Mouse (Mus musculus) spleen, adult 2 months (tissue): Measurements from ENCODE around the gene 4931428F04Rik. TPM values are rescaled to one million over a fixed set of nuclear protein-coding genes. Genes with fewer than 3 reads are reported as not detected.

Experiments
- DNase-seq, 2 experiments: peaks; one replicate each; pipeline versions ENCODE4 v3.0.0 to v3.0.0-alpha.2; 2012 to 2021; ENCODE audit warnings: low spot score in 2 of 2, low read depth in 1 of 2
- H3K27ac ChIP-seq: fragments of 200-500 bp; 2 replicates; pipeline ENCODE4 v1.5.1; 2012; ENCODE audit warnings: low read length, inconsistent platforms; ENCODE audit not compliant: insufficient read depth
- H3K27me3 ChIP-seq: fragments of 200-500 bp; 2 replicates; pipeline ENCODE4 v1.6.1; 2012; ENCODE audit warnings: mild to moderate bottlenecking, moderate library complexity, low read length, inconsistent platforms; ENCODE audit not compliant: control insufficient read depth, insufficient read depth
- H3K36me3 ChIP-seq: fragments of 200-500 bp; 2 replicates; pipeline ENCODE4 v1.6.1; 2012; ENCODE audit warnings: mild to moderate bottlenecking, low read length, inconsistent platforms; ENCODE audit not compliant: control insufficient read depth, insufficient read depth
- H3K4me1 ChIP-seq: fragments of 200-500 bp; 2 replicates; pipeline ENCODE4 v1.6.1; 2011; ENCODE audit warnings: inconsistent platforms; ENCODE audit not compliant: control insufficient read depth, insufficient read depth, insufficient read length
- H3K4me3 ChIP-seq: fragments of 200-500 bp; 2 replicates; pipeline ENCODE4 v1.5.1; 2011; ENCODE audit warnings: mild to moderate bottlenecking, inconsistent platforms; ENCODE audit not compliant: insufficient read depth, insufficient read length; ENCODE audit errors: extremely low read depth
- CTCF ChIP-seq: fragments of 200-500 bp; IDR thresholded peaks from 2 replicates; pipeline ENCODE4 v1.5.1; 2011; ENCODE audit warnings: mild to moderate bottlenecking, inconsistent platforms; ENCODE audit not compliant: insufficient read depth, insufficient read length, insufficient replicate concordance; ENCODE audit errors: extremely low read depth
- POLR2A ChIP-seq: fragments of 200-500 bp; IDR thresholded peaks from 2 replicates; pipeline ENCODE4 v1.6.1; 2011; ENCODE audit warnings: low read depth, low read length, inconsistent platforms
- WGBS: fragments of 180-500 bp; shearing (Covaris S2); methylation state at CpG from one replicate; pipeline ENCODE4 v1.1.7; 2018; 5-methylcytosine and 5-hydroxymethylcytosine counted together
- polyA plus RNA-seq: library from polyadenylated mRNA; depleted of rRNA; stranded (reverse); fragments of >200 nt; gene quantifications from 2 replicates; pipeline ENCODE4 v1.2.3, GENCODE M21; 2012

4931428F04Rik gene
- polyA plus RNA-seq, 1 experiment: 3.7 TPM

DNA sequence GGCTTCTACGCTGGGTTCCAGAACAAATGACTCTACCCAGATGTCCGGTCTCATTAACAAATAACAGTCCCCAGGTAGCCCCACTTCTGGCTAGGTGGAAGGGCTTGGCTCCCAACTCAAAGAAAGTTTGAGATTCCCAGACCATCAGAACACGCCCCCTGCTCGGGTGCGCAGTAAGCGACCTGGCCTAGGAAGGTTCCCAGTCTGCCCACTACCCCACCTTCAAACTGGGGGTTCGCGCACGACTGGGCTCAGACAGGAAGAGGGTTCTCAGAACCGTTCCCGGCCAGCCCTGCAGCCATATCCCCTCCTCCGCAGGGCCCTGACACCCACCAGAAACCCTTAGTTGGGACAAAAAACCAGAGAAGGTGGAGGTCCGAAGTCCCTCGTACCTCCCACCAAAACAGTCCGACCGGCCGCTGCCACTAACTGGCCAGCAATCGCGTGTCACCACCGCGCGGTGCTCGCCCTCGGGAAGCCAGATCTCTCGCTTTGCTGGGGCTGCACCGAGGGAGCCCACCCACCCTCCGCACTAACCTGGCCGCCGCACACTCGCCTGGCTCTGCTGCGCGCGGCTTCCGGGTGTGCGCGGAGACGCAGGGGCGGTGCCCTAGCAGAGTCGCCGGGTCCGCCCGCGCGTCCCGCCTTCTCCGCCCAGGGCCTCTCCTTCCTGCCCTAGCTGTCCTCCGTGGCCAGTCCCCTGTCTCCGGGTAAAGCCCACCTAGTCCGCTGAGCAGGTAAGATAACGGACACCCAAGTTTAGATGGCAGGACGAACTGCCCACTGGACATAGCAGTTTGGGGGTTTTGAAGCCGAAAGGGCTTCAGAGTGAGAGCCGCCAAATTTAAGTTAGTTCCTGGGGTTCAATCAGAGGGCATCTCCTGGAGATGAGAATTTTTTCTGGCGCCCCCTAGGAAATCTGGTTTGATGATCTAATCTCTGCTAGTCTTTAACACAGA is 25.4 kb downstream of the 4931428F04Rik start, which contains the start of the genes Tradd and Fbxl8:
Gene Tradd (minus strand): TSS at position 586 of the 959 bp plus-strand sequence.
Gene Fbxl8 (plus strand): TSS at position 625 of the 959 bp plus-strand sequence.
- no peaks in the 10 kb centered on the region for H3K27me3 ChIP-seq
- H3K27ac ChIP-seq: peak within 1 kb of the TSS; percentile 69
- TF ChIP-seq CTCF: no peak
- TF ChIP-seq POLR2A: peak; percentile 71
- H3K4me1 ChIP-seq: peaks cover 28% of the 10 kb centered on the region
- peaks cover 4% of the 10 kb centered on the region for H3K36me3 ChIP-seq
- H3K4me3 ChIP-seq: peak within 1 kb of the TSS; percentile 96
- peak; percentile 22 to 77 for DNase-seq
- 1% methylated on average over 54 of the region's 54 CpGs for WGBS

DNA sequence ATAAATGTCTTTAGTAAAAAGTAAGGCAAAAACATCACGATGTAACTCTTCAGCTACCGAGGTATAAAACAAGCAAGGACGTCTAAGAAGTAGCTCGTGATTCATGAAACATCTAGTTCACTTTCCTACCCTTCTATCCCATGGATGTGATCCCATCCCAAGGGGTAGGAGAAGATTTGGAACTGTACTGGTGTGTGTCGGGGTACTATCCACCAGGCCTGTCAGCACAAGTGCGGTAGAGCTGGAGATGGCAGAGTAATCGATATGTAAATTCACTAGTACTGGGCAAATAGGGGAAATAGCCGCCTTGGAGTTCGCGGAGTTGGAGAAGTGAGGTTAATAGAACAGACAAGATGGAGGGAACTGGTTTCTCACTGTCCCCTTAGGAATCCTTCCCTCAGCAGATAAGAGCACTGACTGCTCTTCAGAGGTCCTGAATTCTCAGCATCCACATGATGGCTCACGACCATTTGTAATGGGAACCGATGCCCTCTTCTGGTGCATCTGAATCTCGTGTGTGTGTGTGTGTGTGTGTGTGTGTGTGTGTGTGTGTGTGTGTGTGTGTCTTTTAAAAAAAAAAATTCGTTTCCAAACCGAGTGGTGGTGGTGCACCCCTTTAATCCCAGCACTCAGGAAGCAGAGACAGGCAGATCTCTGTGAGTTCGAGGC is 26.3 kb downstream of the 4931428F04Rik start:
- 58% methylated on average over 16 of the region's 16 CpGs for WGBS
- TF ChIP-seq POLR2A (no peak), CTCF (no peak)
- DNase-seq: no peak
- Histone ChIP-seq H3K4me3 (peak overlapping the region; percentile 96; the same call in 1 of the 2 replicates), H3K36me3 (peaks cover 2% of the 10 kb centered on the region), H3K27ac (no peak overlapping the region), H3K27me3 (no peaks in the 10 kb centered on the region), H3K4me1 (peaks cover 23% of the 10 kb centered on the region)

DNA sequence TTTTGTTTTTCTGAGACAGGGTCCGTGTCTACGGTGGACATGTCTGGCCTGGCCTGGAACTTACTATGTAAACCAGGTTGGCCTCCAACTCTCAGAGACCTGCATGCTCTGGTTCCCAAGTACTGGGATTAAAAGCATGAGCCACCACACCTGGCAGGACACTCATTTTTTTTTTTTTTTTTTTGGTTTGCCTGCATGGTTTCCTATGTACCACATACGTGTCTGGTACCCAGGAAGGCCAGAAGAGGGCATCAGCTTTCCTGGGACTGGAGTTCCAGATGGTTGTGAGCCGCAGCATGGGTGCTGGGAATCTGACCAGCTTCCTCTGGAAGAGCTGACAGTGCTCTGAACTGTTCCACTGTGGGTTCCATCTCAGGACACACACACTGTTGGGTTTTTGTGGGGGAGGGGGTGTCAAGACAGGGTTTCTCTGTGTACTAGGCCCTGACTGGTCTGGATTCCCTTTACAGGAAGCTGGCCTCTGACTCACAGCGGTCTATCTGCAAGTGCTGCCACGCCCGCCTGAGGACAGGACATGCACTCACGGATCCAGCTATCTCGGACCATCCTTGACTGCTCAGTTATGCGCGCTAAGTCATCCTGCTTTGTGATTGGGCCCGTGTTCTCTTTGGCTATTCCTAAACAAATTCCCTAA is 28.2 kb downstream of the 4931428F04Rik start:
- 92% methylated on average over 12 of the region's 12 CpGs for WGBS
- H3K27me3 ChIP-seq: no peaks in the 10 kb centered on the region
- H3K4me1 ChIP-seq: peaks cover 20% of the 10 kb centered on the region
- DNase-seq: no peak
- no peak overlapping the region for H3K27ac ChIP-seq
- no peaks in the 10 kb centered on the region; the same call in 1 of the 2 replicates for H3K36me3 ChIP-seq
- TF ChIP-seq POLR2A (no peak), CTCF (no peak)
- H3K4me3 ChIP-seq: no peak overlapping the region

DNA sequence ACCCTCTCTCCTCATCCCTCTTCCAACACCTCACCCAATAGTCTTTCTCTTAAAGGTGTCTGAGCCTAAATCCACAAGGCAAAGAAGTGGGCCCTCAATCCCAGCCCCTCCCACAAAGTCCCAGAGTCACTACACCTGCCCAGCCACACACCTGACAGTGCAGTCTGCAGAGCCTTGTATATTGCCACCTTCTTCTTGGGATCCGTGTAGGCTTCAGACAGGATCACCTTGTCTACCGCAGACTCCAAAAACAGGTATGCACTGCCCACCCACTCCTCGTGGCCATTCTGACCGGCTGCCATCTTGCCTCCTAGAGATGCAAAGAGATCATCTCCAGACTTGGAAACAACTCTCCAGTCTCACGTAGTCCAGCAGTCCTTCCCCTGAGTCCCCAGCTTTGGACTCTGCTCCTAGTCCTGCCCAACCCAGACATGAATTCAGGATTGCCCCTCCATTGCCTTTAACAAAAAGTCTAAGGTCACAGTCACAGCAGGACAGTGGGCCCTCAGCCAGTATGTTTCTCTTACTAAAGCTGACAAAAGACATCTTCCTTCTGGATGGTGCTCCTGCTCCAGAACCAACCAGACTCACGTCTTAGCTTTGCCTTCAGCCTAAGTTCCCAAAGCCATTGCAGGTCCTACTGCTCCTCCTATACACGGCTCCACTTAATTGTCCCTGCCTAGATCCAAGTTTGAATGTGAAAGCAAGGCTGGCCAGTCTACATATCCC is 29.1 kb downstream of the 4931428F04Rik start:
- 86% methylated on average over 7 of the region's 7 CpGs for WGBS
- Histone ChIP-seq H3K4me3 (no peak overlapping the region), H3K4me1 (peaks cover 20% of the 10 kb centered on the region), H3K36me3 (no peaks in the 10 kb centered on the region; the same call in 1 of the 2 replicates), H3K27ac (no peak overlapping the region), H3K27me3 (no peaks in the 10 kb centered on the region)
- no peak for DNase-seq
- TF ChIP-seq POLR2A (no peak), CTCF (no peak)

DNA sequence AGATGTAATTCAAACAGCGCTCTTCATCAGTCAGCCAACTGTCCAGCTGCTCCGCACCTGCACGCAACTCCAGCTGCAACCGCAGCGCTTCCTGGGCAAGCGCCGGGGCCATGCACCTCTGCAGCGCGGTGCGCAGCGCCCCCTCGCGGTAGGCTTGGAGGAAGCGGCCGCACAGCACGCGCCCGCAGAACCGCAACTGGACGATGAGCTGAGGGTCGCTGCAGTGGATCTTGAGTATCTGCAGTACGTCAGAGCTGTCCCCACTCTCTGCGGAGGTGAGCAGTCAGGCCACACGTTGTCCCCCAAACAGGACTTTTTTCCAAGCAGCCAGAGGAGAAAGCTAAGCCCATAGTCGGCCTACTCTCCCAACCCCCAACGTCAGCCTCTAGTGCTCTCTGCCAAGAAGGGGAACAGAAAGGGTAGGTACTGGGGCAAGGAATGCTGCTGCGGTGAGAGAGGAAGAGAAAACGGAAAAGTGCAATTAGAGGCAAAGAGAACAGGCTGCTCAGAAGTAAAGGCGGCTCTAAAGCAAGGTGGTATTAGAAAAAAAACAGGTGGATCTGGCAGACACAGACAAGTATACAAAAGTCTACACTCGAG is 29.8 kb downstream of the 4931428F04Rik start:
- H3K27me3 ChIP-seq: no peaks in the 10 kb centered on the region
- H3K36me3 ChIP-seq: no peaks in the 10 kb centered on the region; the same call in 1 of the 2 replicates
- peak; percentile 45 to 66 for DNase-seq
- H3K4me1 ChIP-seq: peaks cover 23% of the 10 kb centered on the region
- H3K27ac ChIP-seq: no peak overlapping the region
- WGBS: 3% methylated on average over 30 of the region's 30 CpGs
- TF ChIP-seq POLR2A: no peak
- peak; percentile 92 for TF ChIP-seq CTCF
- H3K4me3 ChIP-seq: peak overlapping the region; percentile 36; the same call in 1 of the 2 replicates

DNA sequence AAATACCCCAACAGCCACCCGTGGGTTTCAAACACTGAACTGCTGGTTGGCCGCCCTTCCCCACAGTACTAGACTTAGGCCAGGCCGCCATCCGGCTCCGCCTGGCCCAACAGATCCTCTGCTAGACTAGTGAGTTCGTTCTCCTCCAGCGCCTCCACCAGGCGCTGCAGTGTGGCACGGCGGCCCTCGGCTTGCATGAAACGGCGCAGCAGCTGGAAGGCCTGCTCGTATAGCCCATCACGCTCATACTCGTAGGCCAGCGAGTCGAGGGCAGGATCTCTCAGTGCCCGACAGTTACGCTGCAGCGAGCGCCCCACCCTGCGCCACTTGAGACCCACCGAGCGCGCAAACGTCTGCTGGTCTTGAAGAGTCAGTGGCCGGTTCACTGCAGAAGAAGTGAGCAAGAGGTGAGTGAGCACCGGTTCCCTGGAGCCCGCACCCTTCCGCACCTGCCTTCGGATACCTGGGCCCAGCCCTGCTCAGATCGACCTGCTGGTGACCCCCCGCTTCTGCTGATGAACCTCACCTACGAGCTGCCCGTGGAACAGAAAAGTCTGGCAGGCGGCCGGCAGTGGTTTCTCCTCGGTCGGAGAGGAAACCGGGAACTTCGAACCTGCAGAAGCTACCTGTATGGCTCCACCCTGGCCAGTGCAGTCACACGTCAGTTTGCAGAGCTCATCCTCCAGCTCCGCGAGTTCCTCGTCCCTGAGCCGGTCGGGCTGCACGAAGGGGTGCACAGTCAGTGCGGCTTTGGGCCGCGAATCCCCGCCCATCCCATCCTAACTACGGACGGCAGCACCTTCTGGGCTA is 30.5 kb downstream of the 4931428F04Rik start:
- Histone ChIP-seq H3K27ac (no peak overlapping the region), H3K27me3 (no peaks in the 10 kb centered on the region), H3K4me1 (peaks cover 29% of the 10 kb centered on the region), H3K36me3 (no peaks in the 10 kb centered on the region; the same call in 1 of the 2 replicates), H3K4me3 (peak overlapping the region; percentile 26; the same call in 1 of the 2 replicates)
- no peak for TF ChIP-seq CTCF
- no peak for TF ChIP-seq POLR2A
- 53% methylated on average over 55 of the region's 55 CpGs for WGBS
- no peak for DNase-seq
